Mouse (Mus musculus): ENCODE data around the gene Krt31. TPM values are rescaled to one million over a fixed set of nuclear protein-coding genes. Genes with fewer than 3 reads are reported as not detected.
A peak's percentile ranks its signal among the peaks of the same experiment; 100 is the strongest.

The Krt31 gene
- polyA plus RNA-seq (2014; fragmentation: Nextera tagmentation; extraction: Ambion mirVana) = 0.67 and 0.69 TPM in 2 replicates

DNA sequence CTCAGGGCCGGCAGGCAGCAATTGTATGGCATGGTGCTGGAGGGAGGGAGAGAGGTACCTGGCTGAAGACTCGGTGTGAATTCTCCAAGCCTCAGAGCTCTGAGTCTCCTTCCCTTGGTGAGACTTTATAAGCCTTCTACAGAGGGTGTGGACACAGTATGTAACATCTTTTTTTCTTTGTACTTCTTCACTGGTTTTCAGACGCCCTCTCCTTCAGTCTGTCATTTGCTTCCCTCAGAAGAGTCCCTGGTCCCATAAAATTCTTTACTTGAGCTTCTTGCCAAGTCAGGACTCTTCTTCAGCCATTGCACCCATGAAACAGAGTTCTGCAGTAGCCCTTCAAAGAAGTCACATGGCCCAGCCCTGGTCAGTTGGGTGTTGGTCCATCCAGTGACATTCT is at the start of gene Krt31:
Krt31 (minus strand) TSS at position 101 of the 400 bp plus-strand sequence.
- H3K36me3 ChIP-seq (ENCODE audit: control insufficient read depth, insufficient read depth, low read length) = no peaks in the 10 kb centered on the region
- H3K4me2 ChIP-seq (replicated peaks; ENCODE audit: low read depth, low read length) = no peak within 1 kb of the TSS
- no peaks in the 10 kb centered on the region for H3K9me3 ChIP-seq (ENCODE audit: control insufficient read depth, low read depth, low read length)
- no peaks in the 10 kb centered on the region for H3K4me1 ChIP-seq (ENCODE audit: control insufficient read depth, insufficient read depth, low read length)
- WGBS = 69% methylated on average over 3 of the region's 3 CpGs
- H3K4me3 ChIP-seq (ENCODE audit: low read depth, low read length) = no peak within 1 kb of the TSS
- no peak for ATAC-seq (ENCODE audit: insufficient number of reproducible peaks, insufficient read depth, low FRiP score, low read depth)
- no peak within 1 kb of the TSS for H3K9ac ChIP-seq (replicated peaks; ENCODE audit: low read depth, low read length)
- no peak within 1 kb of the TSS for H3K27ac ChIP-seq (ENCODE audit: low read length)
- H3K27me3 ChIP-seq (ENCODE audit: control insufficient read depth, insufficient read depth, low read length) = no peaks in the 10 kb centered on the region

DNA sequence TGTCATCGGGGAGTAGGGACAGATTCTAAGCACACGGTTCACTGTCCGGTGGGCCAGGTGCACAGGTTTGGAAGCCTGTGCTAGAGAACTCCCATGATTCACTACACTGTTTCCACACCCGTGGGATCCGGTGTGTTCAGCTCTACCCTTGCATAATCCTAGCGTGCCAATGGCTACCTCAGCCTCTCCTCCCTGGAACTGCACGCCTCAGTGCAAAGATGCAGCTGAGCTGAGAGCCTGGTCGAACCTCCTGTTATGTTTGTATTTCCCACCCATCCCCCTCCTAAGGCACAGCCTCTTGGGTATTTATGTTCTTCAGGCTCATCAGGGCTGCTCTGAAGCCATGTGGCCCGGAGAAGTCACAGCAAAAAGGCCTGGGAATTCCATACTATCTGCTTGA is 47.5 kb upstream of the Krt31 start:
- Histone ChIP-seq H3K27me3 (ENCODE audit: control insufficient read depth, insufficient read depth, low read length) (no peaks in the 10 kb centered on the region), H3K9ac (replicated peaks; ENCODE audit: low read depth, low read length) (no peak overlapping the region), H3K4me2 (replicated peaks; ENCODE audit: low read depth, low read length) (no peak overlapping the region), H3K9me3 (ENCODE audit: control insufficient read depth, low read depth, low read length) (no peaks in the 10 kb centered on the region), H3K27ac (ENCODE audit: low read length) (no peak overlapping the region), H3K36me3 (ENCODE audit: control insufficient read depth, insufficient read depth, low read length) (no peaks in the 10 kb centered on the region), H3K4me1 (ENCODE audit: control insufficient read depth, insufficient read depth, low read length) (no peaks in the 10 kb centered on the region), H3K4me3 (ENCODE audit: low read depth, low read length) (no peak overlapping the region)
- no peak for ATAC-seq (ENCODE audit: insufficient number of reproducible peaks, insufficient read depth, low FRiP score, low read depth)
- 58% methylated on average over 9 of the region's 9 CpGs for WGBS

DNA sequence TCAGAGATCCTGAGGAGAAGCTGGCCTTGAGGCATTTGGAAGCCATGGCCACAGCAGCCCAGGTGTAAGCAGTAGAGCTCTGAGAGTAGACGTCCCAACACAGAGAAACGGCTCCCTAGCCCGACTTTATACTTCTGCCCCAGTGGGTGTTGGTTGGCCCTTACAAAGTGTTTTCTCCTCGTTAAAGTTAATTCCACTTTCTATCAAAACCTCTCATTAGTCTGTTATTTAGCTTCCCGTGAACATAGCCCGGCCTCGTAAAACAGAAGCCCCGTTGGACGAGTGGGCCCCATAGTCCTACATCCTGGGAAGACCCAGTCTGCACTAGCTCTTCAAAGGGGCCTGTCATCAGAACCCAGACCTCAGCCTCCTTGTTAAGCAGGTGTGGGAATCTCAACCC is 45.8 kb upstream of the Krt31 start, which contains the start of gene Krt35:
Krt35 (minus strand) TSS at position 101 of the 400 bp plus-strand sequence.
- H3K4me1 ChIP-seq (ENCODE audit: control insufficient read depth, insufficient read depth, low read length) = no peaks in the 10 kb centered on the region
- H3K36me3 ChIP-seq (ENCODE audit: control insufficient read depth, insufficient read depth, low read length) = no peaks in the 10 kb centered on the region
- H3K27me3 ChIP-seq (ENCODE audit: control insufficient read depth, insufficient read depth, low read length) = no peaks in the 10 kb centered on the region
- no peak within 1 kb of the TSS for H3K27ac ChIP-seq (ENCODE audit: low read length)
- no peak within 1 kb of the TSS for H3K9ac ChIP-seq (replicated peaks; ENCODE audit: low read depth, low read length)
- H3K4me2 ChIP-seq (replicated peaks; ENCODE audit: low read depth, low read length) = no peak within 1 kb of the TSS
- H3K9me3 ChIP-seq (ENCODE audit: control insufficient read depth, low read depth, low read length) = no peaks in the 10 kb centered on the region
- 89% methylated on average over 9 of the region's 9 CpGs for WGBS
- no peak within 1 kb of the TSS for H3K4me3 ChIP-seq (ENCODE audit: low read depth, low read length)
- no peak for ATAC-seq (ENCODE audit: insufficient number of reproducible peaks, insufficient read depth, low FRiP score, low read depth)

DNA sequence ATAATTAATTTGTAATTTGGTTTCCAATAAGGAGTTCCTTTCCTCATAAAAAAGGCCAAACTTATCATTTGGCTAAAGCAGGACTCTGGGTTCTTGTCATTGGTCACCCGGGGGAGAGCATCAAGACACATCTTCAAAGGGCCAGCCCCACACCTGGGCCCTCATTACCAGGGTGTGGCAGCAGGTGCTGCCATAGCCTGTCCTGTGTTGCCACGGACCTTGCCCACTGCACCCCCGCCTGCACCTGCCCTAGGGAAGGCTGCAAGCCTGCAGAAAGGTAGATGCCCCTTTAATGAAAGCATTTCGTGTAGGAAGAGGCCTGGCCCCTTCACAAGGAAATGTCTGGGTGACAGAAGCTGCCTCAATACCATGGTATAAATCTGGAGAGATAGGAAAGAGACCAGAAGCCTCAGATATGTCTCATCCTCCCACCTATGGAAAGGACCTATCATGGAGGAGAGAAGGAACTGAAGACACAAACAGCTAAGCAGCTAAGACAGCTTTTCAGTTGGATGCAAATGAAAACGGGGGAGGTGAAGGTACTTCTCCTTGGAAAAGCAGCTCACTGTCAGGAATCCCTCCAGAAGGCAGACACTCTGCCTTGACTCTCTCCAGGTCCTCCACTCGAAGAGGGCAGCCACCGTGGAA is 38.2 kb upstream of the Krt31 start:
- no peak for ATAC-seq (ENCODE audit: insufficient number of reproducible peaks, insufficient read depth, low FRiP score, low read depth)
- H3K4me1 ChIP-seq (ENCODE audit: control insufficient read depth, insufficient read depth, low read length) = no peaks in the 10 kb centered on the region
- 76% methylated on average over 7 of the region's 7 CpGs for WGBS
- no peak overlapping the region for H3K4me2 ChIP-seq (replicated peaks; ENCODE audit: low read depth, low read length)
- no peak overlapping the region for H3K27ac ChIP-seq (ENCODE audit: low read length)
- H3K27me3 ChIP-seq (ENCODE audit: control insufficient read depth, insufficient read depth, low read length) = no peaks in the 10 kb centered on the region
- H3K4me3 ChIP-seq (ENCODE audit: low read depth, low read length) = no peak overlapping the region
- no peaks in the 10 kb centered on the region for H3K36me3 ChIP-seq (ENCODE audit: control insufficient read depth, insufficient read depth, low read length)
- no peak overlapping the region for H3K9ac ChIP-seq (replicated peaks; ENCODE audit: low read depth, low read length)
- no peaks in the 10 kb centered on the region for H3K9me3 ChIP-seq (ENCODE audit: control insufficient read depth, low read depth, low read length)

DNA sequence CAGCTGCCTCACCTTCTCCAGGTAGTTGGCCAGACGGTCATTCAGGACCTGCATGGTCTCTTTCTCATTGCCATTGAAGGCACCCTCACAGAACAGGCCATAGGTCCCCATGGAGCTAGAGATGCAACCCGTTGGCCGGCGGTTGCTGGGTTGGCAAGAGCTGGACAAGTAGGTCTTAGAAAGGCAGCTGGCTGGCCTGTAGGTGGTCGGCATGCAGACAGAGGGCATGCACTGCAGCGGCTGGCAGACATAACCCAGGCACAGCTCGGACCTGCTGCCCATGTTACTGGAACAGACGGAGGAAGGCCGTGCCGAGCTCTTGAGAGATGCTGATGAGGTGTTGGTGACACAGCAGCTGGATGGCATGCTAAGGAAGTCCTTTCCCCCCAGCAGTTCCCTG is 37.5 kb upstream of the Krt31 start, which contains the start of gene Krt32:
Krt32 (minus strand) TSS at position 366 of the 400 bp plus-strand sequence.
- Histone ChIP-seq H3K9ac (replicated peaks; ENCODE audit: low read depth, low read length) (no peak within 1 kb of the TSS), H3K27me3 (ENCODE audit: control insufficient read depth, insufficient read depth, low read length) (no peaks in the 10 kb centered on the region), H3K4me2 (replicated peaks; ENCODE audit: low read depth, low read length) (no peak within 1 kb of the TSS), H3K36me3 (ENCODE audit: control insufficient read depth, insufficient read depth, low read length) (no peaks in the 10 kb centered on the region), H3K9me3 (ENCODE audit: control insufficient read depth, low read depth, low read length) (no peaks in the 10 kb centered on the region), H3K4me1 (ENCODE audit: control insufficient read depth, insufficient read depth, low read length) (no peaks in the 10 kb centered on the region), H3K27ac (ENCODE audit: low read length) (no peak within 1 kb of the TSS), H3K4me3 (ENCODE audit: low read depth, low read length) (no peak within 1 kb of the TSS)
- WGBS = 92% methylated on average over 10 of the region's 10 CpGs
- ATAC-seq (ENCODE audit: insufficient number of reproducible peaks, insufficient read depth, low FRiP score, low read depth) = no peak

DNA sequence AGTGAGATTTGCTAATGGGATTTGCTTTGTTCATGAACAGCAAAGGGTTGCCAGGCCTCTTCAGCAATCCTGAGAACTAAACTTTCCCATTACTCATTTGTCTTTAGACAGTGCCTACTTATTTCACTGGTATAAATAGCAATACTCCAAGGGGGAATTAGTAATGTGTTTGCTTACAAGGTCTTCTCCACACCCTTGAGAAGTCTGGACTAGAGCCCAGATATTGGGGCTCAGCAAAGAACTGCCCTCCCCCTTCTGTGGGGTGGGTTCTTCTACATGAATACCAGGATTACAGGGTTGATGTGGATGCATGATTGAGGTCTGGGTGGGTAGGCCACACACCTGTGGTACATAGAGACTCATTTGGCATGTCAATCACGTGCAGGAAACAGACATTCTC is 23.5 kb upstream of the Krt31 start:
- peak overlapping the region; percentile 62; the same call in 1 of the 2 replicates for H3K27ac ChIP-seq (ENCODE audit: low read length)
- no peaks in the 10 kb centered on the region for H3K36me3 ChIP-seq (ENCODE audit: control insufficient read depth, insufficient read depth, low read length)
- no peaks in the 10 kb centered on the region for H3K9me3 ChIP-seq (ENCODE audit: control insufficient read depth, low read depth, low read length)
- no peak overlapping the region for H3K9ac ChIP-seq (replicated peaks; ENCODE audit: low read depth, low read length)
- 50% methylated on average over 1 of the region's 1 CpGs for WGBS
- no peak overlapping the region for H3K4me2 ChIP-seq (replicated peaks; ENCODE audit: low read depth, low read length)
- no peak overlapping the region for H3K4me3 ChIP-seq (ENCODE audit: low read depth, low read length)
- no peaks in the 10 kb centered on the region for H3K27me3 ChIP-seq (ENCODE audit: control insufficient read depth, insufficient read depth, low read length)
- no peak for ATAC-seq (ENCODE audit: insufficient number of reproducible peaks, insufficient read depth, low FRiP score, low read depth)
- no peaks in the 10 kb centered on the region for H3K4me1 ChIP-seq (ENCODE audit: control insufficient read depth, insufficient read depth, low read length)

DNA sequence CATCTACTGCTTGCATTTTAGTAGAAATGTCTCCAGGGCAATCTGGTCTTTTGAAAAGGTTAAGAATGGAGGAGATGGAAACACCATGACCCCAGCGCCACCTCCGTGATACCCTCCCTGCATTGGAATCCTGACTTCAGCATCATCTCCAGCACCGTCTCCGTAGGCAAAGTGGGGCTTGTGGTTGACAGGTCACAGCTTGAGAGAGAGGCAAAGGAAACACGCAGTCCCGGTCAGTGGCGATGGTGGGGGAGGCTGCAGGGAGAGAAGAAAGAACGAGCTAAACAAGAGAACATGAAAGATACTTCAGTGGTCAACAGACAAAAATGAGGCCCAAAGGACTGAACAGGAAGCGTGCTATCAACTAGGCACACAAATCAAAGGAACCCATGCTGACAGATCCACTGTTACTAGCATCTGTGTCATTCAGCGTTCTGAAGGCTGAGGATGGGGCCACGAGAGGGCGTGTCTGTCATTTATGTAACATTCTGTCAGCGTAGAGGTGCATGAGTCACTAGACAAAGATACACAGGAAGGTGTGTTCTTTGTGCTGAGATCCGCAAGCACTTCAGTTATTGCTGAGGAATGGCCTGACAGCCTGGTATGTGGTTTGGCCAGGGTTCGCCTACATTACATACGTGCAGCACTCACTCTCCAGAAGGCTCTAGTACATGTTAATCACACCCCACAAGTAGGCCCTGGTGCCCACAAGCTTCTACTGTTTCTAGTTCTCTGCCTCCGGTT is 17.1 kb upstream of the Krt31 start:
- H3K36me3 ChIP-seq (ENCODE audit: control insufficient read depth, insufficient read depth, low read length) = no peaks in the 10 kb centered on the region
- ATAC-seq (ENCODE audit: insufficient number of reproducible peaks, insufficient read depth, low FRiP score, low read depth) = peak; percentile 69; the same call in 1 of the 2 replicates
- no peak overlapping the region for H3K9ac ChIP-seq (replicated peaks; ENCODE audit: low read depth, low read length)
- H3K27ac ChIP-seq (ENCODE audit: low read length) = no peak overlapping the region
- no peaks in the 10 kb centered on the region for H3K27me3 ChIP-seq (ENCODE audit: control insufficient read depth, insufficient read depth, low read length)
- WGBS = 67% methylated on average over 17 of the region's 17 CpGs
- no peak overlapping the region for H3K4me3 ChIP-seq (ENCODE audit: low read depth, low read length)
- H3K9me3 ChIP-seq (ENCODE audit: control insufficient read depth, low read depth, low read length) = no peaks in the 10 kb centered on the region
- H3K4me2 ChIP-seq (replicated peaks; ENCODE audit: low read depth, low read length) = no peak overlapping the region
- H3K4me1 ChIP-seq (ENCODE audit: control insufficient read depth, insufficient read depth, low read length) = no peaks in the 10 kb centered on the region

DNA sequence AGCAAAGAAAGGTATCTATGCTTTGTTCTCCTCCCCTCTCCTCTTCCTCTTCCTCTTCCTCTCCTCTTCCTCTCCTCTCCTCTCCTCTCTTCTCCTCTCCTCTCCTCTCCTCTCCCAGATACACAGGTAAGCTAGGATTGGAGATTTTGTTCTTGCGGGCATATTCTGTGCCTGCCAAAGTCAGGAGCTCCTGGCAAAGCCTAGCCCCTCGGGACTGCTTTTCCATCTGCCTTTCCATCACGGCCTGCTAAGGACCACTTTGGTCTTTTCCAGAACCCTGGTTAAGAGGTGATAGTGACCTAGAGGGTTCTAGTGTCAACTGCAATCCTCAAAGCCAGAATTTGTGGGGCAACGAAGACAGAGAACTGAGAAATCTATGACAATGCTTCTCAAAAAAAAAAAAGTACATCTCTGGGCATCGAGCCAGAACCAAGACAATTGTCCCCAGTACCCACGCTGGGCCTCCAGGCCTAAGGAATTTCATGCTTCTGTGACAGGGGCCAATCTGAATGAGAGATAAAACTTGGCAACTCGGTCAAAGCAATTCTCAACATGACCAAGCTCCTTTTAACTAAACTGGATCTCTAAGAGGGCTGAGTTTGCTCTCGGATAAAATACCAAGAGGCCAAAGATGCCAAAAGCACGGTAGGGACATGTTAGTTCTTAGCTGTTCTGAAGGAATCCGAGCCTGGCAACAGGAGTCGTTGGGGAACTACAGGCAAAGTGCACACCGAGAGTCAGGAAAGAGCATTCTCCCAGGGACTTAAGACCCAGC is 16.1 kb upstream of the Krt31 start:
- Histone ChIP-seq H3K36me3 (ENCODE audit: control insufficient read depth, insufficient read depth, low read length) (no peaks in the 10 kb centered on the region), H3K4me1 (ENCODE audit: control insufficient read depth, insufficient read depth, low read length) (no peaks in the 10 kb centered on the region), H3K9ac (replicated peaks; ENCODE audit: low read depth, low read length) (no peak overlapping the region), H3K4me2 (replicated peaks; ENCODE audit: low read depth, low read length) (no peak overlapping the region), H3K27me3 (ENCODE audit: control insufficient read depth, insufficient read depth, low read length) (no peaks in the 10 kb centered on the region), H3K4me3 (ENCODE audit: low read depth, low read length) (no peak overlapping the region), H3K27ac (ENCODE audit: low read length) (no peak overlapping the region; the same call in 1 of the 2 replicates), H3K9me3 (ENCODE audit: control insufficient read depth, low read depth, low read length) (no peaks in the 10 kb centered on the region)
- WGBS = 79% methylated on average over 12 of the region's 12 CpGs
- no peak for ATAC-seq (ENCODE audit: insufficient number of reproducible peaks, insufficient read depth, low FRiP score, low read depth)
